Mouse (Mus musculus) retina, embryonic 14.5 days (tissue): ENCODE results near the gene Gm49450.

Source experiments
- DNase-seq: peaks from one replicate; pipeline ENCODE4 v3.0.0-alpha.2; 2015; ENCODE audit warnings: low spot score

The Gm49450 gene

GRCm38 (mm10) chr15:98891907-98892606 lies 61.3 kb downstream of the Gm49450 start:
- peak; percentile 88 for DNase-seq

GRCm38 (mm10) chr15:98891198-98891742 lies 62.1 kb downstream of the Gm49450 start:
- DNase-seq, result no peak

- DNase-seq, result no peak
Measured at GRCm38 (mm10) chr15:98887526-98887925, 65.8 kb downstream of the Gm49450 start.

- no peak for DNase-seq
Measured at GRCm38 (mm10) chr15:98886667-98887387, 66.5 kb downstream of the Gm49450 start.

GRCm38 (mm10) chr15:98884106-98884505 lies 69.2 kb downstream of the Gm49450 start:
- no peak for DNase-seq

- DNase-seq, result no peak
Measured at GRCm38 (mm10) chr15:98883661-98884060, 69.7 kb downstream of the Gm49450 start.
